Mouse (Mus musculus) cortical plate, adult 2 months (tissue): ENCODE measurements around the gene Defb30. TPM values are rescaled to one million over a fixed set of nuclear protein-coding genes. Genes with fewer than 3 reads are reported as not detected.
A peak's percentile ranks its signal among the peaks of the same experiment; 100 is the strongest.

Experiments used
- H3K27ac ChIP-seq: fragments of 200-500 bp; 2 replicates; pipeline ENCODE4 v1.5.1; 2012; ENCODE audit warnings: low read length, control low read depth, inconsistent platforms; ENCODE audit not compliant: insufficient read depth
- H3K4me1 ChIP-seq: fragments of 200-500 bp; 2 replicates; pipeline ENCODE4 v1.6.1; 2011; ENCODE audit warnings: low read length; ENCODE audit not compliant: control insufficient read depth, insufficient read depth
- H3K4me3 ChIP-seq: fragments of 200-500 bp; 2 replicates; pipeline ENCODE4 v1.5.1; 2011; ENCODE audit warnings: mild to moderate bottlenecking, low read length, control low read depth; ENCODE audit not compliant: insufficient read depth
- CTCF ChIP-seq: fragments of 200-500 bp; IDR thresholded peaks from 2 replicates; pipeline ENCODE4 v1.5.1; 2011; ENCODE audit warnings: mild to moderate bottlenecking, control low read depth, low read length; ENCODE audit not compliant: insufficient read depth; ENCODE audit errors: extremely low read depth
- POLR2A ChIP-seq: fragments of 200-500 bp; IDR thresholded peaks from 2 replicates; pipeline ENCODE4 v1.6.1; 2011; ENCODE audit warnings: mild to moderate bottlenecking, low read length, control low read depth; ENCODE audit not compliant: insufficient read depth; ENCODE audit errors: extremely low read depth
- polyA plus RNA-seq: library from polyadenylated mRNA; depleted of rRNA; stranded (reverse); fragments of >200 nt; gene quantifications from 2 replicates; pipeline ENCODE4 v1.2.3, GENCODE M21; 2012; rRNA removed

Defb30 gene
- polyA plus RNA-seq = 0.10 TPM in 1 of 2 replicates, not detected in the other

DNA sequence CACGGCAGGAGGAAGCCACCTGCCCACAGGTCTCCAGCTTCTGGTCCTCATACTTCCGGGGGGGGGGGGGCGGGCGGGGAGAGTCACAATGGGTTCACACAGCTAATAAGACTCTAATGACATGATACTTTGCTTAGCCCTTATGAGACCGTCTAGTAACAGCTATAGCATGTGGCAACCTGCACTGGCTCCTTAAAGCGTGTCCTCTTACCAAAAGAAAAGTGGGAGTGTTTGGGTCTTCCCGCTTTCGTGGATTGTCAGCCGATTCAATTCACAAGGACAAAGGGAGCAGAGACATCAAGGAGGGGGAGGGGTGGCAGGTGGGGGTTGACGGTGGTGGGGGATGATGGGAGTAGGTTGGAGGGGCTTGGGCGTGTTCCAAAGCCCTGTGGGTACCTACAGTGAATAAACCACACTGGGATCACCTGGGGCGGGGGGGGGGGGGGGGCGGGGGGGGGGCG, at the start of gene Defb30:
Defb30 (minus strand) TSS at position 51 of the 461 bp plus-strand sequence.
- no peak within 1 kb of the TSS for H3K4me3 ChIP-seq
- H3K4me1 ChIP-seq = no peaks in the 10 kb centered on the region
- TF ChIP-seq CTCF (no peak), POLR2A (no peak)
- H3K27ac ChIP-seq = no peak within 1 kb of the TSS

DNA sequence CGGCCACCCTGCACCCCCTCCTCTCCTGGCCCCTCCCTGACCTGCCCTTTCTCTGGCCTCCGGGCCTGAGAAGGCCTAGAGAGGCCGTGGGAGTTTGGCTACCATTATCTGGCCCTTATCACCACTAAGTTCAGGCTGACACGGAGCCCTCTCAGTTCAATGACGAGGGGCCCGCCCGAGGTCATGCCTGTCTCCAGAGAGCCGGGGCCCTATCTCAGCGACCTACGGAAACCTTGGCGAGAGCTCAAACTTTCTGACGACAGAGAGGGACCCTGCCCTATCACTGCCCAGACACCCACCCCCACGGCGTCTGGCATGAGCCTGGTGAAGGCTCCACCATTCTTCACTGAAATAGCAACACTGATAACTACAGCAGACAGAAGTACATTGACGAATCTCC, 17.9 kb upstream of the Defb30 start:
- no peak for TF ChIP-seq CTCF
- Histone ChIP-seq H3K4me3 (no peak overlapping the region), H3K4me1 (no peaks in the 10 kb centered on the region), H3K27ac (no peak overlapping the region)

DNA sequence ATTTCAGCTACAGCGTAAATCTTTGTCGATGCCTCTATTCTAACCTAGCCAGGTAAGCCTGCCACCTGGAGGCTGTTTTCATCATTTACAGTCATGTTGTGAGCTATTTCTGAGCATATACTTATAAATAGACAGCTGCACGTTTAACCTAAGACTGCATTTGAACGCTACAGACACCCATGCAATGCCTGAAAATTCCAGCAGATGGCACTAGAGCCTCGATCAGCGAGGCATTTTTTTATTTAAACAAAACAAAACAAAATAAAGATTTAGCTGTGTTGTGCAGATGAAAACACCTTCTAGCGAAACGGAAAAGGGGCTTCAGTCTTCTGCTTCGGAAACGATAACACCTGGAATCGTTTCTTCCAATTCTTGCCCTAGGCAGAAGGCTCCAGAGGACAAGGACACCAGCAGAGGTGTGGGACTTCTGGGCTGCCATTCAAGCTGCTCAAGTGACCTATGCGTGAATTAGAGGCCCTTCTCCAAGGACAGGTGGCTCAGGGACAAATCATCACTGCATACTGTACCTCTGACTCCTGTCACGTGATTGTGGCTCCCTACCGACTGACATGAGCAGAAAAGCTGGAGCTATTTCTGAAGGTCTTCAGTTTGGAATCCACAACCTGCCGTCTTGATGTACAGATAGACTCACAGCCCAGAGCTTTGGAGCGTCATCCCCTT, 17.0 kb upstream of the Defb30 start:
- TF ChIP-seq CTCF = peak; percentile 90
- no peak for TF ChIP-seq POLR2A
- H3K4me1 ChIP-seq = no peaks in the 10 kb centered on the region
- H3K27ac ChIP-seq = no peak overlapping the region
- H3K4me3 ChIP-seq = no peak overlapping the region

DNA sequence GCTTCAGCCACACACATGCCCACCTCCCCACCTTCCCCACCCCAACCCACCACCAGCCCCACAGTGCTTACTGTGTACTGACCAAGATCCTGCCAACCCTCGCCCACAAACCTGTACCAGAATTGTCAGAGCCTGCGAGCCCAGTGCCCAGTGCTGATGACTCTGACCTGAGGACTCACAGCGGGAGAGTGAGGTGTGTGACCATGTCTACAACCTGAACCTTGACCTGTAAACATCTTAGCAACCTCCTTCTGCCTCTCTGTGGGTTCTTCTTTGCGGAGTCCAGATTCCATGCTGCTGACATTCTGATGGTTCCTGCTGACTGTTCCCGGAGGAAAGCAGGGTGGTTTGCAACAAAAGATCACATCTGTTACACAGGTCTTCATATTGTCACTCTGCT, 15.6 kb upstream of the Defb30 start:
- H3K27ac ChIP-seq = no peak overlapping the region
- no peak overlapping the region for H3K4me3 ChIP-seq
- TF ChIP-seq POLR2A = no peak
- TF ChIP-seq CTCF = no peak
- no peaks in the 10 kb centered on the region for H3K4me1 ChIP-seq

DNA sequence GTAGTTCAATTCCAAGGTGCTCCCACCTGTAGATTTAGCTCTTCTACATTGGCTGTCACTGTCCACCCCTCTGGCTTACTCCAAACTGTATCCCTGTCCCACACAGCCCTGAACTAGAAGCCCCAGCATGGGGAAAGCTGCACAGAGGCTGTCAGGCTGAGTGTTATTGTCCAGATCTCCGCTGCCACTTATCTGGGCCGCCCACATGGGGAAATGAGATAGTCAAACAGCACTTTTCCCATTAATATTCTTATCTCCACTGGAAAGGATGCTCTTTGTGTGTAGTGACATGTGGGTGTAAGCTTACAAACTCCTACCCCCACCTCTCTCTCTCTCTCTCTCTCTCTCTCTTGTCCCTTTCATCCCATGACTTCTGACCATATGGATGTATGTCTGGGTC, 12.4 kb upstream of the Defb30 start:
- no peak overlapping the region for H3K4me3 ChIP-seq
- no peak for TF ChIP-seq CTCF
- H3K27ac ChIP-seq = no peak overlapping the region
- H3K4me1 ChIP-seq = no peaks in the 10 kb centered on the region

DNA sequence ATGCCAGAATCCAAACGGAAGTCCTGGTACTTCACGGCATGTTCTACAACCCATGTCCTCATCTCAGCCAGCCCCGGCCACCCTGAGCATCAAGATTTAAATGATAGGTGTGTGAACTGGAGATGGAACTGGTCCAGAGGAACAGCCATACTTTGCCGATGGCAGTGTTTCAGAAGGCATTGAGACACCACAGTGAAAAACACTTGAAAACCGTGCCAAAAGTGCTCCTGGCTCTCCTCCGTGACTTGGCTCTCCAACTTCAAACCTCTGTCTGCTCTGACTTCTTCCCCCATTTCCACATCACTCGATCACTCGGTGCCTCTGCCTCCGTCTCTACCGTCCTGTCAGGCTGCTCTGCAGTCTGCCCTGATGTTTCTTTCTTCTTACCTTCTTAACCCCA, 10.6 kb upstream of the Defb30 start:
- H3K27ac ChIP-seq = no peak overlapping the region

DNA sequence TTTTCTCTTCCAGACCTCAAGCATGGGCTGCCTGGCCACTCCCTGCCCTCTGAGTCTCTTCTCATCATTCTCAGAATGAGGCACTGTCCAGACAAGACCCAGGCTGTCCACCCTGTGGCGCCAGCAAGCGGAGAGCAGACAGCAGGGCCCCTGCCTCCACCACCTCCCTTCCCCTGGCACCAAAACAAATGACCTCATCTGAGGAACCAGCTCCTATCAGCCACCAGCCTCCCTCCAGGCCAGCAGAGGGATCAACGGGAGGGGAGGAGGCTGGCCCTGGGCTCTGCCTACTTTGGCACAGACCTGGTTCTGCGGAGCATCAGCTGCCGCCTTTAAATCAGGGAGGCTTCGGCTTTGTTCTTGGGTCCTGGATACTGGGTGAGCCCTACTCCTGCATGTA, 5.0 kb upstream of the Defb30 start:
- H3K4me3 ChIP-seq = no peak overlapping the region

More for the DNA sequence above, 10.6 kb upstream of the Defb30 start:
- TF ChIP-seq CTCF = no peak
- Histone ChIP-seq H3K4me1 (no peaks in the 10 kb centered on the region), H3K4me3 (no peak overlapping the region)

DNA sequence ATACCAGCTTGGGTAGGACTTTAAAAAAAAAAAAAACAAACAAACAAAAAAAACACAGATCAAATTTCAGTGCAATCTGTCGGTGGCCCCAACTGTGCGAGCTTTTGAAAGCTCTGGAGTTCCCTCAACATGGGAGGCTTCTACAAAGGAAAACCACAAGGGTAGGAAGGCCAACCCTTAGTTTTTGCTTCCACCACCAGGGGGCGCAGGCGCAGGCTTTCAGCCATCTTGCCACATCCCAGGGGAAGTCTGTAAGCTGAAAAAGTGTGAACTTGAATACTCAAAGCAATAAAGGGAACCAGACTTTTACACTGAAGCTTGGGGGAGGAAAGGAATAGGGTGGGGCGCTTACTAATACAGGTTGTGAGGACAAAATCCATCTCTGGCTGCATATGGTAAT, 1.0 kb upstream of the Defb30 start:
- TF ChIP-seq POLR2A (no peak), CTCF (peak; percentile 47; the same call in 1 of the 2 replicates)
- Histone ChIP-seq H3K27ac (no peak overlapping the region), H3K4me3 (no peak overlapping the region), H3K4me1 (no peaks in the 10 kb centered on the region)

More for the DNA sequence above, 5.0 kb upstream of the Defb30 start:
- no peak for TF ChIP-seq CTCF
- no peak overlapping the region for H3K27ac ChIP-seq
- H3K4me1 ChIP-seq = no peaks in the 10 kb centered on the region

DNA sequence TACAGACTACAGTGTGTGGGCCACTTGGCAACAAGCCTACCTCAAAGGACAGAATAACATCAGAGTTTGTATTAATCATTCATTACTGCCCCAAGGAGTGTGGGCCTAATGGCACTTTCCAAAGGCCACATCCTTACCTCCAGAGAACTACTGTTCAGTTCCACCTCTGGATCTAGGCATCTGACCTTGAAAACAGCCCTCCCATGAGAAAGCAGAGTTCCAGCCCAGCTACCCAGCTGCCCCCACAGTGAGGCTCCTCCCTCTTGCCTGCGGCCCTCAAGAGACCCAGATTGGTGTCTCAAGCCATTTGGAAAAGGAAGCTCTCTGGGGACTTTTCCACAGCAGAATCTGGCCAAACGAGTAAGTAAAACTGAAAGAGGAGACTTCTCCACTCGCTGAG, 3.1 kb downstream of the Defb30 start, which contains the start of gene Defb42:
Defb42 (plus strand) TSS at position 301 of the 400 bp plus-strand sequence.
- TF ChIP-seq CTCF (no peak), POLR2A (no peak)
- Histone ChIP-seq H3K27ac (no peak within 1 kb of the TSS), H3K4me3 (no peak within 1 kb of the TSS), H3K4me1 (no peaks in the 10 kb centered on the region)

DNA sequence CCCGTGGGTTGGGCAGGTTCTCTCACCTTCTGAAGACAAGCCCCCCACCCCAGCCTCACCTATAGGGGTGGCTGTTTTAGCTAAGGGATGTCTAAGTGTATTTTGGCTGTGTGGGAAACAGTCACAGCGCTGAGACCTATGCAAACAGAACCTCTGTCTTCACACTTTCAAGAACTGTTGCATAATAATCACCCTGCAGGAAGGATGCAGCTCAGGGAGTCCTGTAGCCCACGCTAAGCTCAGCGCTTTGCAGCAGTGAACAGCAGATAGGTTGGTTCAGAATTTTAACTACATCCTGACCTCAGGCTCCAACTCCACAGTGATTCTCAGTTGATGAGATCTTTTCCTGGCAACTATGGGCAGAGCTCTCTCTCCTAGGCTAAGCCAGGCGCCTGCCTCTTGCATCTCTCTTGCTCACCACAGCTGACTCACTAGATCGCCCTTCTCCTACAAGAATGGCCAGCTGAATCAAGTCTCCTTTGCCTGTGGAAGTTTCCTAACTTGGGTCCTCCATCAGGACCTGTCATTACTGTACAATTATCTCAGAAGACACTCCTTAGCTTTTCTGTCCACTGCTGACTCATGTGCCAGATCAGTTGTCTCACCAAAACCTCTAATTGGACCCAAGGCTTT, 29.1 kb downstream of the Defb30 start:
- Histone ChIP-seq H3K4me1 (no peaks in the 10 kb centered on the region), H3K27ac (no peak overlapping the region), H3K4me3 (no peak overlapping the region)
- TF ChIP-seq POLR2A = no peak
- TF ChIP-seq CTCF = no peak
